Mouse (Mus musculus) right cerebral cortex, postnatal 25 days (tissue): ENCODE results near the gene Thbd.

ENCODE experiments used
- DNase-seq: peaks from one replicate; pipeline ENCODE4 v3.0.0; 2022

The Thbd gene

GRCm38 (mm10) chr2:148421112-148421511 lies 13.1 kb upstream of the Thbd start:
- DNase-seq, result no peak

DNA sequence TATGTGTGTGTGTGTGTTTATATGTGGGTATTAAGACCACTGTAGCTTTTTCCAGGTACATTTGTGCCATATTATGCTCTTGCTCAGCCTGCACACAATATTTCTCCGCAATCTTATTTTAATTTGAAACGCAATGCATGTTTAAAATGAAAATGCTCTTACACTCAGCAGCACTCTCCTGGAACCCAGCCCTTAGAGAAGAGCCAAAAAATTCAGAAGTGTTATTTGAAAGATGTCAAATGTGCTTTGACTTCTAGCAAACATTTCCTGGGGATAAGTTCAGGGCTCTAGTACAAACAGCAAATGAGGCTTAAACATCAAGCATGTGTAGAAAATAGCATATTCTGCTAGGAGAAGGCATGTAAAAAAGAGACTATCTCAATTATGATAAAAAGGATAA lies 11.8 kb upstream of the Thbd start:
- DNase-seq, result no peak

DNA sequence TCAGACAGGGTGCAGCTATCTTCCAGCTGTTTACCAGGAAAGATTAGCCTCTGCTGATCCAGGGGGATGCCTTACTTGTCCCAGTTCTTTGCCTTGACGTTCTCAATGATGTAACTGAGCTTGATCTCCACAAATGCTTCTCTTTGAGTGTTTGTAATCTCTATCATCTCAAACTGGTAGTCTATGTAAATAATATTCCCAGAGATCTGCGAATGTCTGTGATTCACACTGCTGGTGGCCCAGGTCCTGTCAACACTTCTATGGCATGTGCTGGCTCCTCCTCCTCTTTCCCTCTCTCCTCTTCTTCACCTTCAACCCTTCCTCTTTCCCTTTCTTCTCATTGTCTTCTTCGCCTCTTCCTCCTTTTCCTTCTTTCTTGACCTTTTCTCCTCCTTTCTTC lies 11.2 kb upstream of the Thbd start:
- no peak for DNase-seq

GRCm38 (mm10) chr2:148409821-148410220 lies 1.8 kb upstream of the Thbd start:
- no peak for DNase-seq

DNA sequence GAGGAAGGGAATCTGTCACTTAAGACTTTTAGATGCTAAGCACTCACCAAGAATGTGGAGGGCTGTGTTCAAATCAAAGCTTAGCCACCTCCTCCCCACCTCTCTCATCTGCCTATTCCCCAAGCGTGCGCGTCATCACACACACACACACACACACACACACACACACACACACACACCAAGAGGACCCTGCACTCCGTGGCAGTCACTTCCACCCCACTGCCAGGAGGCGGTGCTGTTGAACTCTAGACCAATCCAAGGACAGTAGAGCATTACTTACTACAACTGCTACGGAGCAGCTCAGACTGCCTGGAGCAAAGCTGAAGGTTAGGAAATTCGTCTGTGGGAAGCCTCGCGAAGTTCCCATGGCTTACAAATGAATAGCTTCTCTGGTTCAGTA lies 1.2 kb upstream of the Thbd start:
- peak; percentile 66 for DNase-seq

GRCm38 (mm10) chr2:148408761-148409120 lies 753 bp upstream of the Thbd start:
- no peak for DNase-seq

GRCm38 (mm10) chr2:148406971-148407869 lies 768 bp downstream of the Thbd start:
- DNase-seq, result no peak

DNA sequence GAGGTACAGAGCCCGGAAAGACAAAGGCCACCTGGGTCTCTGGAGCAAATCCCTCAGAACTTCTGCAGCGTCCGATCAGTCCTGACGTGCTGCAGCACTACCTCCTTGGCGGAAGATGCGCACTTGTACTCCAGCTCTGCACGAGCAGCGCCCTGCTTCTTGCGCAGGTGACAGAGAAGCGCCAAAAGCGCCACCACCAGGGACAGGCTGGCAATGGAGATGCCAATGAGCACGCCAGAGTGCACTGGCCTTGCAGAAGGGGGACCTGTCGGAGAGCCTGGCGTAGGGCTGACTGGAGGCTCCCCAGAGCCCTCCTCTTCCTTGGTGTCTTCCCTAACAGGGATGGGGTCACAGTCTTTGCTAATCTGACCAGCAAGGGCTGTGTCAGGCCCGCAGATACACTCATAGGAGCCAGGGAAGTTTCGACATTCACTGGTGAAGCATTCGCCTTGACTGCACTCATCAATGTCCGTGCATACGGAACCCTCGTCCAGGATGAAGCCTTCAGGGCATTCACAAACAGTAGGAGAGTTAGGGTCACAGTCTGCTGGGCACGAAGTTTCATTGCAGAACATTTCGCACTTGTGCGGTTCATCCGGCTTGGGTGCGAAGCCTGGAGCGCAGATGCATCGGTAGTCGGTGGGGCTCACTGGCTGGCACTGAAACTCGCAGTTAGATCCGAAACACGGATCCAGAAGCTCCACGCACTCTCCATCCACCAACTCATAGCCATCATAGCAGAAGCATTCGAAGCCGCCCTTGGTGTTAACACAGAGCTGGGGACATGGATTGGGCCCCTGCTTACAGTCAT lies 1.6 kb downstream of the Thbd start:
- DNase-seq, result no peak

DNA sequence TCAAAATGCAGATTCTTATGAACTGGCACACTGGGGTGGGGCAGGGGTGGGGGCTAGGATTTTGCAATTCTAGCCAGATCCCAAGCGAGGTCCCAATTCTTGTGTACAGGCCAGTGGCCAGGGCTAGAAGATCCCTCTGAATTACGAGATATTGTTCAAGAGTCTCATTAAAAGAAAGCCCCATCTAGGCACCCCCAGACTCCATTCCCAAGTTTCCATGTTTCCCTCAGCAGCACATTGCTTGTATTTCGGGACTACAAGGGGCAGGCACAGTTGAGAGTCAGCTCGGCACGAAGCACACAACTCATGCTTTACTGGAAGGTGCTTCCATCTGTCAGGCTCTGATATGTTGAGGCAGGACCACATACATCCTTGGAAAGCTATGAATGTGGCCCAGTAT lies 3.1 kb downstream of the Thbd start:
- no peak for DNase-seq

- DNase-seq, result no peak
Observed at GRCm38 (mm10) chr2:148402227-148402626, 5.8 kb downstream of the Thbd start.

GRCm38 (mm10) chr2:148398901-148399685 lies 8.9 kb downstream of the Thbd start:
- no peak for DNase-seq

GRCm38 (mm10) chr2:148397784-148398100 lies 10.2 kb downstream of the Thbd start:
- no peak for DNase-seq

DNA sequence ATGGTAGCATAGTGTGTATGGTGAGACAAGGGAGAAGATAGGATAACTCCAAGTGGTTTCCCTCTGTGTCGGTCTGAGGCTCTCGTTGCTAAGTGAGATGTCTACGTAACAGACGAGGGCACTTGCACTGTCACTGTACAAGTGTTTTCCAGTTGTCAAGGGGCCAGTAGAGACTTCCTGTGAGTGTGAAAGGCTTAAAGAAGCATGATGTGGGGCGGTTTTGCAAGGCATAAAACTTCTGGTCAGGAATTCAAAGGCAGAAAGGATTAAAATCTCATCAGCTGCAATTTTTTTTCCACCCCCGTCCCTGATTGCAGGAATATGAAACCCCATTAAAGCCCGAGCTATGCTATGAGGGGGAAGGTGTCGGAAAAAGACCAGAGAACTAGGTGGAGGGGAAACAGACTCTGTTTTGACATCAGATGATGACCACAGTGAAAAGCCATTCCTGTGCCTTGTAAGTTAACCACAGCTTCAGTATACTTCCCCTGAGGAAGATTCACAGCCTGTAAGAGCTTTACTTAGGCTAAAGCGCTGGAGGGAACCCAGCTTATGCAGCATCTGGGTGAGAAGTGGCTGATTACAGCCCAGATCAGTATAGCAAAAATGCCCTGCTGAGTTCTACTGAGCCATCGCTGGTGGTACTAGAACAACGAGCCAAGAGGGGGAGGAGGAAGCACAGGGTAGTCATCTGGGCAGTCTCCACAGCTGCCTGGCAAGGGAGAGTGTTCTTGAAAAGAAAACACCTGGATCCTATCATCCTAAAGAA lies 10.8 kb downstream of the Thbd start:
- no peak for DNase-seq

DNA sequence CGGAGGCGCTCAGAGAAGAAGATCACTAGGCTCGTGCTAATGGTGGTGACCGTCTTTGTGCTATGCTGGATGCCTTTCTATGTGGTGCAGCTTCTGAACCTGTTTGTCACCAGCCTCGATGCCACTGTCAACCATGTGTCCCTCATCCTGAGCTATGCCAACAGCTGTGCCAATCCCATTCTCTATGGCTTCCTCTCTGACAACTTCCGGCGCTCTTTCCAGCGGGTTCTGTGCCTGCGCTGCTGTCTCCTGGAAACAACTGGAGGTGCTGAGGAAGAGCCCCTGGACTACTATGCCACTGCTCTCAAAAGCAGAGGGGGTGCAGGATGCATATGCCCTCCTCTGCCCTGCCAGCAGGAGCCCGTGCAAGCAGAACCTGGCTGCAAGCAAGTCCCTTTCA lies 11.8 kb downstream of the Thbd start:
- peak; percentile 40 for DNase-seq

- DNase-seq, result peak; percentile 75
Observed at GRCm38 (mm10) chr2:148395131-148396051, 12.6 kb downstream of the Thbd start, which contains the start of gene Sstr4. Sstr4 (plus strand) TSS chr2:148395344.

- no peak for DNase-seq
Observed at GRCm38 (mm10) chr2:148393846-148394245, 14.1 kb downstream of the Thbd start.

DNA sequence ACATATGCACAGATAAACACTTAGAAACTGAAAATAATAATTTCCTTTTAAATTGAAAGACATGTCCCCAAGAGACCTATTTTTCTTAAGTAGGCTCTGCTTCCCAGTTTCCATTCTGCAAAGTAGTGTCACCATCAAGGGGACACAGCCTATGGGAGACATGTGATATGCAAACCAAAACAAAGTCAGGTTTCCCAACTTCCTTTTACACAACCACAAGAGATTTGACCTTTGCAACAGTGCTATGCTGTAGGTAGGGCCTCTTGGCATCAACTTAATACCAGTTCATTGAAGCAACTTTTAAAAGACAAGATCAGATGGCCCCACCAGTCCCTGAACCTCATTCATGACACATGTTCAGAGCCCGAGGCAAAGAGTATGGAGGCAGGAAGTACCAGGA lies 14.8 kb downstream of the Thbd start:
- no peak for DNase-seq

GRCm38 (mm10) chr2:148387652-148388581 lies 20.1 kb downstream of the Thbd start:
- no peak for DNase-seq

GRCm38 (mm10) chr2:148386927-148387326 lies 21.1 kb downstream of the Thbd start:
- DNase-seq, result no peak

DNA sequence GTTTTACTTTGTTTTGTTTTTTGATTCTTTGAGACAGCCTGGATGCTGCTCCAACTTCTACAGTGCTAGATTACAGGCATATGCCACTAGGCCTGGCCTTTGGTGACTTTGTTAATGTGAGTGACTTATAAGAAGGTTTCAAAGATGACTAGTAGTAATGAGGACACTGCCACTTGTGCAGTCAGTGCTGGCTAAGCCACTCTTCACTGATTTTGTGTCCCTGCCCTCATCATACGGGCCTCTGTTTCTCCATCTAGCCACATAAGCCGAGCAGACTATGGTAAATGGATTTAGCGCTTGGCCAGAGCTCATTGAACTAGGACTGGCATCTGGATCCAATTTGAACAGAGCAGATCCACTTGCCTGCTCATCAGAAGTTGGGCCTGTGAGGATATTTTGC lies 21.5 kb downstream of the Thbd start:
- DNase-seq, result no peak
